Mouse (Mus musculus): ENCODE data around the gene Gm17359. TPM values are rescaled to one million over a fixed set of nuclear protein-coding genes. Genes with fewer than 3 reads are reported as not detected.

The Gm17359 gene
- polyA plus RNA-seq, 1 experiment = 297 TPM

DNA sequence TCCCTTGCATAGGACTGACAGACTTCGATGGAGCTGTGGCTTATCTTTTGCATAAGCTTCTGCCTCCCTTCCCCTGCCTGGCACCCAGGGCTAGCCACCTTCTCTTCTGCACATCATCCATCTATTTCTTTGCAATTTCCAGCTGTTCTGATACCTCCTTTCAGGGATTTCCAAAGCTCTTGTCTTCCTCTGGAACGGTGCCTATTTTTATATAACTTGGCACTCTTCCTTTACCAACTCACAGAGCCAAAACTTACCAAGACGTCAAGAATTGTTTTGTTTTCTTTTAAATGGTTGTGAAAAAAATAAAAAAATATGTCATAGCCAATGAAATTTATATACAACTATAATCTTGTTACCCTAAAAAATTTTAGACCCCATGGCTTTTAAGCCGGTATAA, 64.1 kb downstream of the Gm17359 start:
- Histone ChIP-seq H3K36me3 (ENCODE audit: control insufficient read depth, insufficient read depth, low read length) (no peaks in the 10 kb centered on the region), H3K4me1 (ENCODE audit: control insufficient read depth, insufficient read depth, low read length) (no peaks in the 10 kb centered on the region)
- no peak for TF ChIP-seq POLR2A (IDR thresholded peaks at IDR 0.05; ENCODE audit: control insufficient read depth, low read depth, low read length)
- TF ChIP-seq CTCF (IDR thresholded peaks at IDR 0.05; ENCODE audit: control insufficient read depth, insufficient read depth, insufficient replicate concordance, low read depth, low read length) = no peak

DNA sequence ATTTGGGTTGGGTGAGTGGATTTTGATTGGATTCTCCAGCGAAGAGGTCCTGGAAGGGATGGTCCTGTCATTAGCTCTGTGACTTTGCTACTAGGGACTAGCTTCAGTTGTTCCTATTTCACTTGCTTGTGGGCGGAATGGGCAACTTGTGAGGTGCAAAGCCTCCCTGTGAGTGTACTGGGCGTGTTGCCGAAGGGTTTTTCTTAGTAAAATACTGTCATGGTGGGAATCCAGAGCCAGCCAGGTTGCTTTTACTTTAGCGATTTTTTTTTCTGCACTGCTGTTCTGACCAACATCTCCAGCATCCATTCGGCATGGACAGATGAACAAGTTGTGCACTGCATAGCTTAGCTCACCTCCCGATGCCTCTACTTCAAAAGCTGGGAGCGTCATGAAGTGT, 65.6 kb downstream of the Gm17359 start:
- Histone ChIP-seq H3K27ac (ENCODE audit: control insufficient read depth, insufficient read depth, low read depth, low read length) (no peak overlapping the region), H3K4me3 (ENCODE audit: control insufficient read depth, low read depth, low read length) (no peak overlapping the region), H3K36me3 (ENCODE audit: control insufficient read depth, insufficient read depth, low read length) (no peaks in the 10 kb centered on the region), H3K4me1 (ENCODE audit: control insufficient read depth, insufficient read depth, low read length) (no peaks in the 10 kb centered on the region), H3K27me3 (ENCODE audit: control insufficient read depth, insufficient read depth, low read length) (no peaks in the 10 kb centered on the region)
- TF ChIP-seq CTCF (IDR thresholded peaks at IDR 0.05; ENCODE audit: control insufficient read depth, insufficient read depth, insufficient replicate concordance, low read depth, low read length) = no peak

More for the DNA sequence above, 64.1 kb downstream of the Gm17359 start:
- Histone ChIP-seq H3K27me3 (ENCODE audit: control insufficient read depth, insufficient read depth, low read length) (no peaks in the 10 kb centered on the region), H3K4me3 (ENCODE audit: control insufficient read depth, low read depth, low read length) (no peak overlapping the region), H3K27ac (ENCODE audit: control insufficient read depth, insufficient read depth, low read depth, low read length) (no peak overlapping the region)

DNA sequence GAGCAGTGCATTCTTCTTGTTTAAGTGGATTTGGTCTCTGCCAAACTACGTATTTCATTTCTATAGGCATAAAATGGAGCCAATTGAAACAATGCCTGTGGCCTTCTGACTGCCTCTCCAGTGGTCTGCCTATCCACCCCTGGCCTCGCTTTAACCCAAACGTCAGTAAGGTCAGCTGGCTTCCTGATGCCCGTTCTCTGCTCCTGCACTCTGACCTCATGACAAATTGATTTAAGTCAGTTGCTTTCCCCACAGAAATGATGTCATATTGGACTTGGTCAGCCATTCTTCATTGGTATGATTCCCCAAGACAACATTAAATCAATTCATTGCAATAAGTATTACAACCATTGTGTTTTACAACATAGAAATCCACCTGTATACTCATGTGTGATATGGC, 72.1 kb downstream of the Gm17359 start:
- Histone ChIP-seq H3K27ac (ENCODE audit: control insufficient read depth, insufficient read depth, low read depth, low read length) (no peak overlapping the region), H3K4me1 (ENCODE audit: control insufficient read depth, insufficient read depth, low read length) (no peaks in the 10 kb centered on the region), H3K36me3 (ENCODE audit: control insufficient read depth, insufficient read depth, low read length) (peaks cover 1% of the 10 kb centered on the region; the same call in 1 of the 2 replicates), H3K4me3 (ENCODE audit: control insufficient read depth, low read depth, low read length) (no peak overlapping the region), H3K27me3 (ENCODE audit: control insufficient read depth, insufficient read depth, low read length) (no peaks in the 10 kb centered on the region)
- no peak for TF ChIP-seq CTCF (IDR thresholded peaks at IDR 0.05; ENCODE audit: control insufficient read depth, insufficient read depth, insufficient replicate concordance, low read depth, low read length)
- no peak for TF ChIP-seq POLR2A (IDR thresholded peaks at IDR 0.05; ENCODE audit: control insufficient read depth, low read depth, low read length)

DNA sequence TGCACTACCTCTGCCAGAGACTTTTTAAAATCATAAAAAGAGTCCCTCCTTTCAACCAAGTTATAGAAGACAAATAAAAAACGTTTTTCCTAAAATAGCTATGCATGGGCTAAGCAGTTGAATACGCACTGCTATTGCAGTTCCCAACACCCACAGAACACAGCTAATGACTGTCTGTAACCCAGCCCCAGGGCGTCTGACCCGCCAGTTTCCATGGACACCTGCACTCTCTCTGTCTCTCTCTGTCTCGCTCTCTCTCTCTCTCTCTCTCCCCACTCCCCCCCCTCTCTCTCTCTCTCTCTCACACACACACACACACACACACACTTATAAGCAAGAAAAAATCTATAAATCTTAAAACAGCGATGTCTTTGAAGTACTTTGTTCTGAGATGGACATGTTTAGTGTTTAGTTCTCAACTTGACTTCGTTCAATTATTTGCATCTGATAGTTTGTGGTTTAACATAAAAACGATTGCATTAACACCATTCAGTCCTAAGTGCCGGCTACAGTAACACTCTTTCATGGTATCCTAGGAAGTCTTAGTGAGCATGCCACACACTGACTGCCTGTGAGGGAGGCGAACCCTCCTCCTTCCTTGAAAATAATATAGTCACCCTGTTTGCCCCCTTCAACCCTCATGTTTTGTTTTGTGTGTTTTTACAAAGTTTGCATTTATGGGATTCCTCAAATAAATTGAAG, 73.6 kb downstream of the Gm17359 start:
- peaks cover 1% of the 10 kb centered on the region; the same call in 1 of the 2 replicates for H3K36me3 ChIP-seq (ENCODE audit: control insufficient read depth, insufficient read depth, low read length)
- TF ChIP-seq POLR2A (IDR thresholded peaks at IDR 0.05; ENCODE audit: control insufficient read depth, low read depth, low read length) = no peak
- TF ChIP-seq CTCF (IDR thresholded peaks at IDR 0.05; ENCODE audit: control insufficient read depth, insufficient read depth, insufficient replicate concordance, low read depth, low read length) = no peak
- no peaks in the 10 kb centered on the region for H3K27me3 ChIP-seq (ENCODE audit: control insufficient read depth, insufficient read depth, low read length)
- H3K4me1 ChIP-seq (ENCODE audit: control insufficient read depth, insufficient read depth, low read length) = no peaks in the 10 kb centered on the region
- no peak overlapping the region for H3K27ac ChIP-seq (ENCODE audit: control insufficient read depth, insufficient read depth, low read depth, low read length)
- no peak overlapping the region for H3K4me3 ChIP-seq (ENCODE audit: control insufficient read depth, low read depth, low read length)

GRCm38 (mm10) chr3:79410629-79410995, 74.2 kb downstream of the Gm17359 start:
- no peak for TF ChIP-seq CTCF (IDR thresholded peaks at IDR 0.05; ENCODE audit: control insufficient read depth, insufficient read depth, insufficient replicate concordance, low read depth, low read length)
- TF ChIP-seq POLR2A (IDR thresholded peaks at IDR 0.05; ENCODE audit: control insufficient read depth, low read depth, low read length) = no peak
- Histone ChIP-seq H3K4me3 (ENCODE audit: control insufficient read depth, low read depth, low read length) (no peak overlapping the region), H3K4me1 (ENCODE audit: control insufficient read depth, insufficient read depth, low read length) (no peaks in the 10 kb centered on the region), H3K27ac (ENCODE audit: control insufficient read depth, insufficient read depth, low read depth, low read length) (no peak overlapping the region), H3K36me3 (ENCODE audit: control insufficient read depth, insufficient read depth, low read length) (peaks cover 1% of the 10 kb centered on the region; the same call in 1 of the 2 replicates), H3K27me3 (ENCODE audit: control insufficient read depth, insufficient read depth, low read length) (no peaks in the 10 kb centered on the region)

DNA sequence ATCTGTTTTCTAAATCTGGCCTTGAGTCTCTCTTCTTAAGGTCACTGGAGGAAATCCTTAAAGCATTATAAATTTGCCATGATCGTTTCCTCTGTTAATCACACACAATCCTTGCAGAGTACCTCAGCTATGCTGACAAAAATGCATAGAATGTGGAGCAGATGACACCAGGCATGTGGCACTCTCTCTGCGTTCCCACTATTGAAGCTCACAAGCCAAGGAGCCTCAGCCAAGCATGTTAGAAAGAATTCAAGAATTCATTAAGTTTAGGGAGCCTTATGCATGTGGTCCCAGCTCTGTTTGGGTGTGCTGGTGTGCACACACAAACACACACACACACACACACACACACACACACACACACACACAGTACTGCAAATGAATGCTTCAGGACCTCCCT, 75.2 kb downstream of the Gm17359 start:
- no peak overlapping the region for H3K27ac ChIP-seq (ENCODE audit: control insufficient read depth, insufficient read depth, low read depth, low read length)
- H3K36me3 ChIP-seq (ENCODE audit: control insufficient read depth, insufficient read depth, low read length) = peaks cover 1% of the 10 kb centered on the region; the same call in 1 of the 2 replicates
- TF ChIP-seq POLR2A (IDR thresholded peaks at IDR 0.05; ENCODE audit: control insufficient read depth, low read depth, low read length) (no peak), CTCF (IDR thresholded peaks at IDR 0.05; ENCODE audit: control insufficient read depth, insufficient read depth, insufficient replicate concordance, low read depth, low read length) (no peak)
- H3K27me3 ChIP-seq (ENCODE audit: control insufficient read depth, insufficient read depth, low read length) = no peaks in the 10 kb centered on the region
- no peaks in the 10 kb centered on the region for H3K4me1 ChIP-seq (ENCODE audit: control insufficient read depth, insufficient read depth, low read length)
- no peak overlapping the region for H3K4me3 ChIP-seq (ENCODE audit: control insufficient read depth, low read depth, low read length)

GRCm38 (mm10) chr3:79413492-79413891, 77.0 kb downstream of the Gm17359 start:
- TF ChIP-seq CTCF (IDR thresholded peaks at IDR 0.05; ENCODE audit: control insufficient read depth, insufficient read depth, insufficient replicate concordance, low read depth, low read length) (no peak), POLR2A (IDR thresholded peaks at IDR 0.05; ENCODE audit: control insufficient read depth, low read depth, low read length) (no peak)
- no peaks in the 10 kb centered on the region; the same call in 1 of the 2 replicates for H3K4me1 ChIP-seq (ENCODE audit: control insufficient read depth, insufficient read depth, low read length)
- H3K27ac ChIP-seq (ENCODE audit: control insufficient read depth, insufficient read depth, low read depth, low read length) = no peak overlapping the region
- no peak overlapping the region; the same call in 1 of the 2 replicates for H3K4me3 ChIP-seq (ENCODE audit: control insufficient read depth, low read depth, low read length)
- H3K27me3 ChIP-seq (ENCODE audit: control insufficient read depth, insufficient read depth, low read length) = no peaks in the 10 kb centered on the region
- H3K36me3 ChIP-seq (ENCODE audit: control insufficient read depth, insufficient read depth, low read length) = peaks cover 1% of the 10 kb centered on the region; the same call in 1 of the 2 replicates

Measured in testis, adult 2 months (tissue).